ENCODE assay signal across 10 mouse cellular contexts in genomic region chr9:119002267-119002666, GRCm38 (mm10). TPM values are rescaled to one million over a fixed set of nuclear protein-coding genes. Genes with fewer than 3 reads are reported as not detected.
DNase-seq lines count a peak whose midpoint lies in the region; ATAC-seq and TF ChIP-seq lines count a peak whose summit lies in the region.
"Had no signal": no experiment of that assay in that cellular context is flagged by ENCODE, and none has a peak within 500 bp of the region (broad histone marks: within the 10 kb centered on the region; RNA-seq: fewer than 3 reads in every experiment).

No protein-coding gene starts in this region.

- H3K4me3 ChIP-seq in embryonic facial prominence, embryonic 14.5 days (ENCODE audit: low read depth, low read length) = no peak overlapping the region
- no peak overlapping the region for H3K4me3 ChIP-seq in intestine, embryonic 16.5 days (ENCODE audit: low read length)
- H3K4me3 ChIP-seq in liver, postnatal 0 days (ENCODE audit: low read depth, low read length) = no peak overlapping the region; the same call in 1 of the 2 replicates
- H3K4me3 ChIP-seq: forebrain, embryonic 13.5 days had no signal

- no peak overlapping the region for H3K9ac ChIP-seq in embryonic facial prominence, embryonic 14.5 days (ENCODE audit: low read depth, low read length)
- H3K9ac ChIP-seq in intestine, embryonic 16.5 days (ENCODE audit: low read depth, low read length) = 0 out of 2 replicates have a peak overlapping the region, but pooled peaks have one; percentile 7
- no peak overlapping the region for H3K9ac ChIP-seq in liver, postnatal 0 days (replicated peaks)
- H3K9ac ChIP-seq: forebrain, embryonic 13.5 days had no signal

- TF ChIP-seq CTCF in liver, postnatal 0 days (IDR thresholded peaks at IDR 0.05; ENCODE audit: low read depth) = peak; percentile 8; the same call in 1 of the 2 replicates

- peak; percentile 65 for ATAC-seq in embryonic facial prominence, embryonic 14.5 days (ENCODE audit: low read depth)
- peak; percentile 45 for ATAC-seq in intestine, embryonic 16.5 days
- ATAC-seq in liver, postnatal 0 days = peak; percentile 59
- ATAC-seq: forebrain, embryonic 13.5 days; Patski had no signal

- H3K4me1 ChIP-seq in embryonic facial prominence, embryonic 14.5 days (ENCODE audit: control insufficient read depth, insufficient read depth, low read length) = peaks cover 29% of the 10 kb centered on the region
- peaks cover 20% of the 10 kb centered on the region for H3K4me1 ChIP-seq in intestine, embryonic 16.5 days (ENCODE audit: control insufficient read depth, insufficient read depth, low read length)
- H3K4me1 ChIP-seq in liver, postnatal 0 days (ENCODE audit: insufficient read depth) = peaks cover 35% of the 10 kb centered on the region

- peak overlapping the region; percentile 61 for H3K27ac ChIP-seq in embryonic facial prominence, embryonic 14.5 days (replicated peaks; ENCODE audit: low read depth, low read length)
- H3K27ac ChIP-seq in intestine, embryonic 16.5 days (ENCODE audit: low read length) = peak overlapping the region; percentile 38; the same call in 1 of the 2 replicates
- peak overlapping the region; percentile 41 for H3K27ac ChIP-seq in liver, postnatal 0 days (ENCODE audit: low read depth)
- H3K27ac ChIP-seq: forebrain, embryonic 13.5 days had no signal

- intact Hi-C loops in left cerebral cortex, postnatal 25 days (cut with DNase I) = no loop called here

- DNase-seq in 3T3-L1 (ENCODE audit: low read depth, low spot score) = peak; percentile 16
- DNase-seq in embryonic facial prominence, embryonic 14.5 days (ENCODE audit: low spot score) = peak; percentile 79
- DNase-seq in liver, postnatal 0 days = peak; percentile 45
- no peak for DNase-seq in cerebellum, postnatal 14 days
- no peak for DNase-seq in left cerebral cortex, postnatal 25 days (ENCODE audit: low spot score in 2 of 2)
- DNase-seq in B cell, adult 2 months = no peak
- no peak for DNase-seq in spleen, postnatal 14 days (ENCODE audit: low spot score in 2 of 2)

- no peaks in the 10 kb centered on the region for H3K36me3 ChIP-seq in embryonic facial prominence, embryonic 14.5 days (ENCODE audit: control insufficient read depth, insufficient read depth, low read length)
- no peaks in the 10 kb centered on the region; the same call in 1 of the 2 replicates for H3K36me3 ChIP-seq in intestine, embryonic 16.5 days (ENCODE audit: control insufficient read depth, insufficient read depth, low read length)
- no peaks in the 10 kb centered on the region for H3K36me3 ChIP-seq in liver, postnatal 0 days (replicated peaks; ENCODE audit: insufficient read depth, low read length)

- H3K9me3 ChIP-seq in embryonic facial prominence, embryonic 14.5 days (ENCODE audit: control insufficient read depth, low read length) = no peaks in the 10 kb centered on the region
- H3K9me3 ChIP-seq in intestine, embryonic 16.5 days (ENCODE audit: control insufficient read depth, low read length) = no peaks in the 10 kb centered on the region
- no peaks in the 10 kb centered on the region for H3K9me3 ChIP-seq in liver, postnatal 0 days (ENCODE audit: low read length)
- H3K9me3 ChIP-seq: forebrain, embryonic 13.5 days had no signal

- H3K4me2 ChIP-seq in embryonic facial prominence, embryonic 14.5 days (ENCODE audit: low read depth, low read length) = peak overlapping the region; percentile 28
- 0 out of 2 replicates have a peak overlapping the region, but pooled peaks have one; percentile 4 for H3K4me2 ChIP-seq in intestine, embryonic 16.5 days (ENCODE audit: low read depth, low read length)
- H3K4me2 ChIP-seq in liver, postnatal 0 days (ENCODE audit: low read depth, low read length) = peak overlapping the region; percentile 40
- H3K4me2 ChIP-seq: forebrain, embryonic 13.5 days had no signal

- no peaks in the 10 kb centered on the region for H3K27me3 ChIP-seq in embryonic facial prominence, embryonic 14.5 days (replicated peaks; ENCODE audit: control insufficient read depth, insufficient read depth, low read length)
- no peaks in the 10 kb centered on the region for H3K27me3 ChIP-seq in intestine, embryonic 16.5 days (replicated peaks; ENCODE audit: control insufficient read depth, insufficient read depth, low read length)
- H3K27me3 ChIP-seq in liver, postnatal 0 days (ENCODE audit: insufficient read depth, low read length) = no peaks in the 10 kb centered on the region
- H3K27me3 ChIP-seq: forebrain, embryonic 13.5 days; Patski had no signal

- TF ChIP-seq EP300 in liver, postnatal 0 days (IDR thresholded peaks at IDR 0.05; ENCODE audit: low read depth) = no peak

- WGBS in embryonic facial prominence, embryonic 14.5 days = 52% methylated on average over 17 of the region's 17 CpGs
- 28% methylated on average over 17 of the region's 17 CpGs for WGBS in intestine, embryonic 16.5 days
- 19% methylated on average over 17 of the region's 17 CpGs for WGBS in liver, postnatal 0 days (ENCODE audit: insufficient replicate concordance)

RNA-seq across cellular contexts. Expression of gene Vill, which starts 50.3 kb away (rescaled TPM):
- 15.0 and 19.7 TPM in 2 replicates for polyA plus RNA-seq in embryonic facial prominence, embryonic 14.5 days (2014; fragmentation: Nextera tagmentation; extraction: Ambion mirVana)
- polyA plus RNA-seq in intestine, embryonic 16.5 days (2015; fragmentation: Nextera tagmentation; extraction: Ambion mirVana) = 13.7 and 14.9 TPM in 2 replicates
- 8.3 and 9.3 TPM in 2 replicates for polyA plus RNA-seq in liver, postnatal 0 days (2015; fragmentation: Nextera tagmentation; extraction: Ambion mirVana)
- total RNA-seq in left cerebral cortex, postnatal 25 days (2021) = 1 to 10 TPM; 3.3 to 6.0 TPM

Comparison
In these comparisons a context has a peak if more than half of its experiments do, and no peak if none do; other contexts are left out.
1. DNase-seq: peak in 3T3-L1 (single experiment), embryonic facial prominence, embryonic 14.5 days (single experiment) and liver, postnatal 0 days (single experiment); none in cerebellum, postnatal 14 days (0 of 2), left cerebral cortex, postnatal 25 days (0 of 2), B cell, adult 2 months (0 of 2) and spleen, postnatal 14 days (0 of 2).
2. Peak in every context shown above with its lines, with median percentiles within 50 percentile points of each other: ATAC-seq, H3K27ac ChIP-seq and H3K4me2 ChIP-seq.